Mouse (Mus musculus): ENCODE results near the gene Ears2.

Gene Ears2

DNA sequence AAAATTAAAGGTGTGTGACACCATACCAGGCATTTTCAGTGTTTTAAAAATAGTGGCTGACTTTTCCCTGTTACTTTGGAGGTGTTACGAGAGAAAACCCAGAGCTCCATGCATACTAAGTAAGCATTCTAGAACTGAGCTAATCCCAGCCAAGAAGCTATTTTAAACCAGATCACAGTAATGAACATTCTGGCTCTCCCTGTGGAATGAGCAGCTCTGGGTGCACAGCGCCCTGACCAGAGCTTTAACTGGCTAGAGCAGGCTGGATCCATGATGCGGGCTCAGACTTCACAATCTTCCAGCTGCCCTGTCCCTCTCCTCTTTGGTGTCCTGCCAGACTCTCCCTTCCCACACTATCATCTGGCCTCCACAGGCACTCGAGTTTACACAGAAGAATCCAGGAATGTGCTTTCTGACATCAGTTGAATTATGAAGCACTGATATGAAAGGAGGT, 21.9 kb downstream of the Ears2 start:
- CTCF ChIA-PET: interaction anchor here (0.5 to 0.6 kb wide), 3 partner anchors 19 to 43 kb away, joined by 3 to 9 read pairs (median 3); partner anchors contain the start of gene Gga2

DNA sequence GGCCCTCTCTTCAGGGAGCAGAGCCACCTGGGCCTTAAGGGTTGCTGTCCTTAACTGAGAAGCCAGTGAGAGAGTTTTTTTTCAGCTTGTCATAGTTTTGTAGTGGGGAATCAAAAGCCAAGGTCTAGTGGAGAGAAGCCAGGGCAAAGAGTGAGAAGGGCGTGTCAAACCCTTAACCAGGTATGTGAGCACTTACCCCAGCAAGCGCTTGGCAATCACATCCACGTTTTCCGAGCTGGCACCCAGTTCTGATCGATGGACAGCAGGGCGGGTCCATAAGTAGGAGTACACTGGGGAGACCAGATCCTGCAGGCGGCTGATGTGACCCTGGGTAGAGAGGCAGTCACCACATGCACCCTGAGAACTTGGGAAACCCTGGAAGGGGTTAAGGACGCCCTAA, 23.0 kb downstream of the Ears2 start:
- CTCF ChIA-PET: no interaction called here

DNA sequence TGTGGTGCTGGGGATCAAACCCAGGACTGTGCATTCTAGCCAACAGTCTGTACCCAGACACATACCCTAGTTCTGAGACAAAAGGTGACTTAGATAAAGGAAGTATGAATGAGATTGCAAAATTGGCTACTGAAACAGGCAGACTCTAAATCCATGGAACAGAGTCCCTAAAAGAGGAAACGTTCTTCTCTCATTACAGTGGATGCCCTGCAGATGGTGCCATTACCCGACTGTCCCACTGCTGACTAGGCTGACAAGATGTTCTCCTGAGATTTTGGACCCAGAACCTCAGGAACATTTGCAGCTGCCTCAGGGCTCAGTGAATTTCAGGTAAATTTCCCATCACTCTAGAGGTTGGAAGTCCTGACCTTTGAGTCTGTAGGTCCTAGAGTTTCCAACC, 32.7 kb downstream of the Ears2 start:
- CTCF ChIA-PET: interaction anchor here (0.6 kb wide), 1 partner anchor 61 kb away, joined by 3 read pairs; no protein-coding TSS in a partner anchor

DNA sequence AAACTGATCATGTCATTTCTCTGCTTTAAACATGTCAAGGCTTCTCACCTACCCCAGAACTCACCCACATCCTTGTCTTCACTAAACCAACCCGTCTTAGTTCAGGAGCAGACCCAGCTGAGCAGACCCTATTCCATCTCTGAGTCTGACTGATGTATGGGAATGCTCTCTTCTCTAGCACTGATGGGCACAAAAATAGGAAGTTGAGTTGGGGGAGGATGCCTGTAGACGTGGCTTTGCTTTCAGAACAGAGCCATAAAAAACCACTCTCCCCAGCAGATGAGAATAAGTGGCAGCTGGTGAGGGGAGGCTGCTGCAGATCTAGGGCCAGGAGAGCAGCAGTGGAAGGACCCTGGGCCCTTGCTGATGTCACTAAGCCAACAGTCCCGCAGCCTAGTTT, 33.7 kb downstream of the Ears2 start:
- CTCF ChIA-PET: interaction anchor here (0.6 to 1.0 kb wide), 2 partner anchors 29 to 1555 kb away, joined by 3 read pairs; no protein-coding TSS in a partner anchor

DNA sequence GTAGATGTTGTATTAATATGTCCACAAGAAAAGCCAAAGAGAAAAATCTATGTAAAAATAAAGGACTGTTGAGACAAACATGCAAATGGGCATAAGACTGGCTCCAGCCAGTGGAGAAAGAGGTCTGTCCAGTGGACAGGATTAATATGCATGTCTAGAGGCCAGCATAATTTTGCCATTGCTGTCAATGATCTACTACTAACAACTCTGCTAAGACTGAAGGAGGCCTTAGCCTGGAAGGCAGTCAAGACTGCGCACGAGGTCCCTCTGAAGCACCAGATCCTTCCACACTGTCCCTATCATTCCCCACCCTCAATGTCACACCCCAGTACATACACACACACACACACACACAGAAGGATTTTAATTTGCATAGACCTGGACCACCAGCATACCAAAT, 44.9 kb downstream of the Ears2 start:
- CTCF ChIA-PET: no interaction called here

DNA sequence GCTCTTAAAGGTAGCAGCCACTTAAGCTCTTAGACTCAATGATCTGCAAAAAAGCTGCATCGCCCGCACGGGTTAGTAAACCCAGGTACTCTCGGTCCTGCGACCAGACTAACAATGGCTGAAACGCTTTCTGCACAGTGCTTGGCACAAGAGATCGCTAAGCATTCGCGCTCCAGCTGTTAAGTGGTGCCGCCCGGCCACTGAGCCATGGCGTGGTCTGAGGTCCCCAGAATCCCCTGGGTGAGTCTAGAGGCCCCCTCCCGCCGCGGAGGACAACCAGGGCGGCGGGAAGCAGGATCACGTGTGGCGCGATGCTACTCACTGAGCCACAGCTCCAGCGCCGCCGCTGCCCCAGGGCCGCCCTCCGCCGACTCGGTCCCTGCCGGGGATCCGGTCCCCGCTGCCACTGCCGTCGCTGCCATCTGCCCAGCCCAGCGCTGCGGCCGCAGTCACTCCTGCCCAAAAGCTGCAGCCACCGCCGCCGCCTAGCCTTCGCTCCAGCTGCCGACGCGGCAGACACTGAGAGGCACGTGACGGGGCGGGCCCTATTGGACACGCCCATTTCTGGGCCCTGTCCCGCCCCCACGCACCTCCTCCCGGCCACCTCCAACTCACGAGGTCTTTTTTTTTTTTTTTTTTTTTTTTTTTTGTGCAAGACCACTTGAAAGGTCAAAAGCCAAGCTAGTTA, 46.3 kb downstream of the Ears2 start, which contains the start of gene Gga2:
Gene Gga2 (minus strand): TSS at position 556 of the 688 bp plus-strand sequence.
- CTCF ChIA-PET: interaction anchor here (0.6 to 0.7 kb wide), 5 partner anchors 23 to 455 kb away, joined by 3 to 18 read pairs (median 3); no protein-coding TSS in a partner anchor

DNA sequence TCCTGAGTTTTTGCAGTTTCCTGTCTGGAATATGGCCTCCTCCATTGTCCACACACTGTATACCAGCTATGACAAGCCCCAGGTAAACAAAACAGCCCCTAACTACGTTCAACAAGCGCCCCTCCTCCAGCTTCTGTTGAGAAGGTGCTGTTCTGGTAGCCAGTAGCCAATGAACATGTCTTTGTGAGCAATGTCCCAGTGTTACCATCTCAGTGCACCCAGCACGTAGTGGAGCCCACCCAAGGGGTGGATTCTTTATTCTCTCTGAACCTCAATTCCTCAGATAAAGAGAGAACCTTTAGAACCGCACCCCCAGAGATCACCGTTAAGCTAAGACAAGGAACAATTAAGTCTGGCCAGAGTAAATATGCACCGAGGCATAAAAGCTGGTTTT, 46.8 kb downstream of the Ears2 start:
- CTCF ChIA-PET: no interaction called here

DNA sequence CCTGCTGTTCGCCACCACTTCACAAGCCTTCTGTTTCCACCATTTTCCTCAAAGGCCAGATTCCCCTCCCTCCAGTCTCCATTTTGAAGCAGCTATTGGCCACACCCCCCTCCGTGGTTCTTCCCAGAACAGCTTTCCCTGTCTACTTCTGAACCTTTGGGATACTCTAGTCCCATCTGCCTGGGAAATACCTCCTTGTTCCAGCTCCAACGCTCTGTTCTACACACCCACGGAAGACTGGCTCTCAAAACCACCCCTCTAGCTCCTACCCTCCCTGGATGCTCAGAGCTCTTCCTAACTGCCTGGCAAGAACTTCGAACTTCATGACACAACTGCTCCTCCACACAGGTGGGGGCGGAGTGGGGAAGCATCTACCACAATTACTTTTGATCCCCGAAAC, 48.1 kb downstream of the Ears2 start:
- CTCF ChIA-PET: interaction anchor here (1.3 kb wide), 1 partner anchor 38 kb away, joined by 4 read pairs; the partner anchor contains the start of gene Cog7

DNA sequence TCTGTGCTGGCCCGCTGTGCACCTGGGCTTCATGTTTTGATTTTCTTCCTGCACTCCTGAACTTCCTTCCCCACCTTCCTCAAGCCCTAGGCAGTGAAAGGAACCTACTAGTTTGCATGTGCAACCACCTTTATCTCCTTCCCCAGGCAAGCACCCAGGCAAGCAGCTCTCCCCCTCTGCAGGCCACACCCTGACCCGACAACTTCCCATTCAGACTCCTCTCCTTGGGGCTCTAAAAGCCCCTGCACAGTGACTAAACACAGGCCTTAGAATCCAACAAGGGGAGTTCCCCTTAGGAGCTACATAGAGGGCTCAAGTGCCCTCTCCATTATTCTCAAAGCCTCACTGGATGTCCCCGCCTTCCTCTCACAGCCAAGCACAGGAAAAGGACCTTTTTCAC, 48.8 kb downstream of the Ears2 start:
- CTCF ChIA-PET: interaction anchor here (1.3 kb wide), 1 partner anchor 37 kb away, joined by 4 read pairs; the partner anchor contains the start of gene Cog7

DNA sequence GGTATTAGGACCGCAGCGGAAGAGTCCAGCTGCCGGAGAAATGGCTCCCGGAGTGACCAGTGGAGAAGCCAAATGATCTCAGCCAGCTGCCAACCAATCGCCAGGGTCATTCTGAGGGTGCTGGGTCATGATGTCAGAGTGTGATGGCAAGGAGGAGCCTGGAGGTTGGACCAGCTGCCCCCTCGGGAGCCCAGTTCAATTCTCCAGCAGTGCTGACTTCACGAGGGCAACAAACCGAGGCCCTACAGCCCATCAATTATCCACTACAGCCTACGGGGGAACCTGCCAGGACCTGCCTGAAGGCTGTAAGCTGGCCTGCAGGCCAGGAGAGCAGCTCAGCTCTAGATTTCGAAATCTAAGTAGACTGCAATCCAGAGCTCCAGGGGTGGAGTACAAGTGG, 51.3 kb downstream of the Ears2 start:
- CTCF ChIA-PET: interaction anchor here (1.1 kb wide), 1 partner anchor 10 kb away, joined by 3 read pairs; no protein-coding TSS in a partner anchor

DNA sequence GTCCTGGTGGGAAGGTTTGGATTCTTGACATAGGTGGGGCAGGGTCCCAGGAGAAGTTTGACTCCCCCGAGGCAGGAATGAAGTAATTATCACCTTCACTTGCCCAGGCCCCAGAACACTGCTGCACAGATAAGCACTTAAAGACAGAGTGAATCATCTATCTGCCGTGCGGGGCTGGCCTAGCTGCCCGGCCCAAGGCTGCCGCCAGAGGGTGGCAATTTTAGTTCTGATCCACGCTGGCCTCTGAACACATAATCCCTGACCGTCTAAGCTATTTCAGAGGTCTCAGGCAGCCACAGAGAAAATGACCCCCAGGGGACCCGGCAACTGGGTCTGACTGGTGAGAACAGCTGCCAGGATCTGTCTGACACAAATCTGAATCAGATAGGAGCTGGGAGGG, 52.0 kb downstream of the Ears2 start:
- CTCF ChIA-PET: no interaction called here

DNA sequence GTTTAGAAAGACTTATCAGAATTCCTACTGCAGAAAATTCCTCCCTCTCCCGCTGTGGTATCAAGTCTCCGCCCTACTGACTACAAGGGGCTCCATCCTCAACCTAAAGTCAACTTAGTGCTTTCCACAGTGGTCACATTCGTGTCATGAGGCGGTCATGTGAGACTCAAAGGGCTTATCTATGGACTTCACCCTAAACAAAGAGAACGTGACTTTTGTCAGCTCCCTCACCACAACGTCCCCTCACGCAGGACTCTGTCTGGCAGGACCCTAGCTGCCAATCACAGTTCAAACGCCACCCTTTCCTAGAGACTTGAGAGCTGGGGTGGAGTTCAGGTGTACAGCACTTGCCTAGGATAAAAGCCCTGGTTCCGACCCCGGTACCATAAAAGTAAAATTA, 54.1 kb downstream of the Ears2 start:
- CTCF ChIA-PET: no interaction called here

DNA sequence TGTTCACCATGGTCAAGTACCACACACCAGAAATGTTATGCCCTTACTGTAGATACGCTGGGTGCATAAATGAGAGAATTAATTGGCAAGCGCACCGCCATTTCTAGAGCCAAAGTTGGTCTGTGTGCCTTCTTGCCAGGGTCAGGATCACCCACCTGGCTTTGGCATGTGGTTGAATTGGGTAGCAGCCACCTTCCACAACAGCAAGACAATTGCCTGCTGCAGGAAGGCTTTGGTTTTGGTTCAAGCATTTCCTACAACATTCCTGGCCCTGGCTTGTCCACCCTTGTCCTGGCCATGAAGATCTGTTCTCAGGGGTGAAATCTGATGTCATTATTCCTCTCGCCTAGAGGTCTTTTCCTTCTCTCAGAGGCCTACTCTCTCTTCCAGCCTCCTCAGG, 54.7 kb downstream of the Ears2 start:
- CTCF ChIA-PET: no interaction called here

DNA sequence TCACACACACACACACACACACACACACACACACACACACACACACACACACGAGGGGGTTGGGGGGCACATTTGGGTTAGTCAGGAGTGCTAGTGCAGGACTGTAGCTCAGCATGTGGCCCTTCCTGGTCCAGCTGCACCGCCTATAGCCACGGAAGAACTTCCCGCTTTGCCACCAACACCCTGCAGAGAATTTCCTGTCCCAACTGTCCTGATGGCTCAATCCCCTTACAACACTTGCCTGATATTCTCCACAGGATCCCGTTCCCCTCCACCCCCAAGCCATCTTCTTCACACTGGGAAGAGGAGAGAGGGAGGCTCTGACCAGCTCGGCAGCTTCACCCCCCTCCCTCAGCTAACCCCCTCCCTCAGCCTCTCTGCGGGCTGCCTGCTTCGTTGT, 66.7 kb downstream of the Ears2 start:
- CTCF ChIA-PET: no interaction called here

DNA sequence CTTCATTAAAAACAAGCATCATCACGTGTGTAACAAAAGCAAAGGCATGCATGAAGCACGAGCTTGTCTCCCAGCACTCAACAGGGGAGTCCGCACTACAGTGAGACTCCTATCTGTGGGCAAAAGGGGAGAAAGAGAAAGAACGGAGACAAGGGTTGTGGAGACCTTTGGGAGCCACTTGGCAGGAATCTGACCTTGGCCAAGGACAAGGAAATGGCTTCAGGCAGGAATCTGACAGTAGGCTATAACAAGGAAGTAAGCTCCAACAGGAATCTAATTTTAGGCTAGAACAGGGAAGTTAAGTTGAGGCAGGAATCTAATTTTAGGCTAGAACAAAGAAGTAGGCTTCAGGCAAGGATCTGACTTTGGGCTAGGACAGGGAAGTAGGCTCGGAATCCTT, 71.1 kb downstream of the Ears2 start:
- CTCF ChIA-PET: no interaction called here

Data from spleen, embryonic (tissue).